Comparison of ENCODE assay signal across 28 mouse cellular contexts in genomic region chr2:157125246-157125645, GRCm38 (mm10). TPM values are rescaled to one million over a fixed set of nuclear protein-coding genes. Genes with fewer than 3 reads are reported as not detected.
"Had no signal": no experiment of that assay in that cellular context is flagged by ENCODE, and none has a peak within 500 bp of the region (broad histone marks: within the 10 kb centered on the region; RNA-seq: fewer than 3 reads in every experiment).

No protein-coding gene starts in this region.

- DNase-seq: liver, postnatal 0 days; lung, adult 2 months; lung, postnatal 14 days; lung, postnatal 36 days; retina, postnatal 1 day; right cerebral cortex, adult 18-20 months; right cerebral cortex, postnatal 25 days; right cerebral cortex, postnatal 4 days; thymus, adult 2 months; thymus, postnatal 25 days; thymus, postnatal 4 days had no signal

- H3K27me3 ChIP-seq: lung, embryonic 15.5 days; megakaryocyte, embryonic 14.5 days; midbrain, embryonic 13.5 days; midbrain, embryonic 15.5 days; neural tube, embryonic 12.5 days; stomach, embryonic 15.5 days had no signal

- H3K9me3 ChIP-seq: lung, embryonic 15.5 days; megakaryocyte, embryonic 14.5 days; midbrain, embryonic 13.5 days; midbrain, embryonic 15.5 days; neural tube, embryonic 12.5 days; stomach, embryonic 15.5 days had no signal

- H3K36me3 ChIP-seq: midbrain, embryonic 15.5 days; neural tube, embryonic 12.5 days had no signal

- H3K9ac ChIP-seq: liver, postnatal 0 days; lung, embryonic 15.5 days; midbrain, embryonic 13.5 days; midbrain, embryonic 15.5 days; neural tube, embryonic 12.5 days; stomach, embryonic 15.5 days had no signal

- H3K4me2 ChIP-seq: lung, embryonic 15.5 days; midbrain, embryonic 11.5 days; midbrain, embryonic 13.5 days; midbrain, embryonic 15.5 days; neural tube, embryonic 12.5 days; stomach, embryonic 15.5 days had no signal

- H3K4me3 ChIP-seq: lung, embryonic 15.5 days; megakaryocyte, embryonic 14.5 days; midbrain, embryonic 13.5 days; midbrain, embryonic 15.5 days; neural tube, embryonic 12.5 days; stomach, embryonic 15.5 days had no signal

- ATAC-seq: liver, postnatal 0 days; lung, postnatal 0 days; midbrain, embryonic 13.5 days; midbrain, embryonic 15.5 days had no signal

- H3K4me1 ChIP-seq: midbrain, embryonic 13.5 days; midbrain, embryonic 15.5 days; neural tube, embryonic 12.5 days had no signal

- H3K27ac ChIP-seq: lung, embryonic 15.5 days; macrophage; midbrain, embryonic 13.5 days; midbrain, embryonic 15.5 days; neural tube, embryonic 12.5 days; stomach, embryonic 15.5 days; stomach, postnatal 0 days had no signal

RNA-seq across cellular contexts. Expression of gene Tldc2, which starts 38.4 kb away (rescaled TPM):
- total RNA-seq: megakaryocyte progenitor cell, adult 5-6 weeks; midbrain, postnatal 0 days; monocyte, adult 5-6 weeks; neutrophil, adult 5-6 weeks had no signal
- polyA plus RNA-seq: liver, postnatal 0 days; lung, adult 2 months; lung, embryonic 15.5 days; lung, postnatal 0 days; macrophage; midbrain, embryonic 11.5 days; midbrain, embryonic 13.5 days; midbrain, embryonic 15.5 days; midbrain, postnatal 0 days; neural tube, embryonic 12.5 days; neural tube, embryonic 14.5 days; spleen, adult 2 months; stomach, embryonic 15.5 days; stomach, postnatal 0 days; testis, adult 2 months; thymus, adult 2 months had no signal
